Mouse (Mus musculus) thymus, adult 2 months (tissue): ENCODE data around the gene Ldhd.

Source experiments
- CTCF ChIP-seq: fragments of 200-500 bp; IDR thresholded peaks from 2 replicates; pipeline ENCODE4 v1.5.1; 2012; ENCODE audit warnings: mild to moderate bottlenecking, control low read depth, low read length, moderate library complexity, borderline replicate concordance; ENCODE audit not compliant: control insufficient read depth, poor library complexity, insufficient read depth; ENCODE audit errors: extremely low read depth
- POLR2A ChIP-seq: fragments of 200-500 bp; IDR thresholded peaks from 2 replicates; pipeline ENCODE4 v1.6.1; 2012; ENCODE audit warnings: mild to moderate bottlenecking, low read length, control low read depth, moderate library complexity; ENCODE audit not compliant: control insufficient read depth, poor library complexity, insufficient read depth; ENCODE audit errors: extremely low read depth

DNA sequence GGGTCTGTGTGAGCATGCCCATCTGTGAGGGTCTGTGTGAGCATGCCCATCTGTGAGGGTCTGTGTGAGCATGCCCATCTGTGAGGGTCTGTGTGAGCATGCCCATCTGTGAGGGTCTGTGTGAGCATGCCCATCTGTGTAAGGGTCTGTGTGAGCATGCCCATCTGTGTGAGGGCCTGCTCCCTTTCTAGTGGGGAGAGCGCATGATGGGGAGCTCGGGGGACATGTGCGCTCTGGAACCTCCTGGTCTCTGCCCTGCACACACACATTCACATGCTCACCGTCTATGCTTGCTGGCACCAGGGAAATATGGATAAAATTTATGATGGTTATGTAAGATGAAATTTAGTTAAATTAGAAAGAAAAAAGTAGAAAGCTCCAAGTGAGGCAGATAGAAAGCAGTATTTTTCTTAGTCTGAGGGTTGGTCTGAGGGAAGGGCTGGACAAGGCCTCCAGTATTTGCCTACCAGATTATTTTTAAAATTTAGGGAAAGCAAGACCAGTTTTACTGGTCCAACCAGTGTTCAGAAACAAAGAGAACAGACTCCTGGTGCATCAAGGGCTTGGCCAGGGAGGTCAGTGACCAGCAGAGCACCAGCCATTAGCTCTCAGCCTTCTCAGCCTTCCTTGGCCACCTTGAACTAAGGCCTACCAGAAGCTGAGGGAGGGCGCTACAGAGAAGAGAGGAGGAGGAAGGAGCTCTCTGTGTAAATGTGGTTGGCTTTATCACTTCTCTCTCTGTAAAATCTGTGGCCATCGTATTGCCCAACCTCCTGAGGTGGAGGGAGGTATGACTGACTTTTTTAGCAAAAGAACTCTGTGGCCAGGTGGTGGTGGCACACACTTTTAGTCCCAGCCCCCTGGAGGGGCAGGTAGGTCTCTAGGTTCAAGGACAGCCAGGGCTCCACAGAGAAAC is 15.1 kb downstream of the Ldhd start:
- TF ChIP-seq POLR2A (no peak), CTCF (no peak)
